Mouse (Mus musculus) testis, adult 2 months (tissue): Measurements from ENCODE around the gene Stk10.

ENCODE experiments used
- CTCF ChIP-seq: fragments of 200-500 bp; IDR thresholded peaks from 2 replicates; pipeline ENCODE4 v1.5.1; 2012; ENCODE audit warnings: low read depth, mild to moderate bottlenecking, inconsistent platforms, low read length, moderate library complexity; ENCODE audit not compliant: control insufficient read depth, insufficient read depth, insufficient replicate concordance
- POLR2A ChIP-seq: fragments of 200-500 bp; IDR thresholded peaks from 2 replicates; pipeline ENCODE4 v1.6.1; 2012; ENCODE audit warnings: low read depth, mild to moderate bottlenecking, inconsistent platforms, low read length, moderate library complexity; ENCODE audit not compliant: control insufficient read depth

DNA sequence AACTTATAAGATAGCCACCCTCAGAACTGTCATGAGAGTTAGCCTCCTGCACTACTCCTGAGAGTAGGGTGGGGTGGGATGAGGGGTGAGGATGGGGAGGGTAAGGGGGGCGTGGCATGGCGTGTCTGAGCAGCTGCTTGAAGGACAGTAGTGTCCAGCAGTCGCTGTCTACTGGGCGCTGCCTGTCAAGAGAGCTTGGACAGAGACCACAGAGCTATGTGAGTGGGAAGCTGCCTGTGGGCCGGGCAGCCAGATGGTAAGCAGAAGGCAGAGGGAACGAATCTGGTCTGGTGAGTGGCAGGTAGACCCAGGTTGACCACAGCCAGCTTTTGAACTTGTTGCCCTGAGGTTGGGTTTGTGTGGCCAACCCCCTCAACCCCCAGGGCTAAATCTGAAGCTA, 7.4 kb downstream of the Stk10 start:
- TF ChIP-seq CTCF, result no peak
- no peak for TF ChIP-seq POLR2A
